Mouse (Mus musculus): ENCODE data around the gene Fyco1. TPM values are rescaled to one million over a fixed set of nuclear protein-coding genes. Genes with fewer than 3 reads are reported as not detected.

Gene Fyco1
- polyA plus RNA-seq, 1 experiment from 2014 or later: 13.2 TPM

GRCm38 (mm10) chr9:123826631-123827030 is 25.1 kb downstream of the Fyco1 start:
- peaks cover 74% of the 10 kb centered on the region for H3K36me3 ChIP-seq (ENCODE audit: control insufficient read depth, insufficient read depth, low read length)
- H3K4me1 ChIP-seq (ENCODE audit: control insufficient read depth, insufficient read depth, low read length): no peaks in the 10 kb centered on the region
- H3K9ac ChIP-seq (ENCODE audit: low read depth, low read length): no peak overlapping the region
- H3K27me3 ChIP-seq (ENCODE audit: control insufficient read depth, insufficient read depth, low read length): no peaks in the 10 kb centered on the region
- no peak overlapping the region for H3K4me2 ChIP-seq (replicated peaks; ENCODE audit: low read depth, low read length)
- 87% methylated on average over 3 of the region's 3 CpGs for WGBS
- no peak for ATAC-seq (ENCODE audit: low FRiP score, low TSS enrichment)
- H3K27ac ChIP-seq (ENCODE audit: low read depth, low read length): no peak overlapping the region
- no peaks in the 10 kb centered on the region for H3K9me3 ChIP-seq (ENCODE audit: control insufficient read depth, low read length)
- no peak overlapping the region for H3K4me3 ChIP-seq (ENCODE audit: low read length)

DNA sequence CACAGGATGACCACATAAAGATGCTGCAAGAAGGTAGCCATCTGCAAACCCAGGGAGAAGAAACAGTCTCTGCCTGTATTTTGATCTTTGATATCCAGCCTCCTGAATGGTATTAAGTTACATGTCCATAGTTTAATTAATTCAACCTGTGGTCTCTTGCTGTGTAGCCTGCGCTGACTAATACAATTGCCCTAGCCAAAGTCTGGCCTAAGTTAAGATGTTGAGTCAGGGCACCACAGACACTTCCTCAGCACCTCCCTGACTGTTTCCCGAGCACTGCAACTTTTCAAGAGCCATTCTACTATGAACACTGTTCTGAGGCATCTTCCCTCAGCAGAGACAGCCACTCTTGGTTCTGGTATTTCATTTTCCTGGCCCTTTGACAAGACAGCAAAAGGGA is 33.1 kb downstream of the Fyco1 start:
- H3K4me1 ChIP-seq (ENCODE audit: control insufficient read depth, insufficient read depth, low read length): no peaks in the 10 kb centered on the region
- no peak overlapping the region for H3K27ac ChIP-seq (ENCODE audit: low read depth, low read length)
- 88% methylated on average over 2 of the region's 2 CpGs for WGBS
- peaks cover 63% of the 10 kb centered on the region for H3K36me3 ChIP-seq (ENCODE audit: control insufficient read depth, insufficient read depth, low read length)
- H3K9ac ChIP-seq (ENCODE audit: low read depth, low read length): no peak overlapping the region
- ATAC-seq (ENCODE audit: low FRiP score, low TSS enrichment): no peak
- H3K9me3 ChIP-seq (ENCODE audit: control insufficient read depth, low read length): no peaks in the 10 kb centered on the region
- H3K4me3 ChIP-seq (ENCODE audit: low read length): no peak overlapping the region
- H3K4me2 ChIP-seq (replicated peaks; ENCODE audit: low read depth, low read length): no peak overlapping the region
- H3K27me3 ChIP-seq (ENCODE audit: control insufficient read depth, insufficient read depth, low read length): no peaks in the 10 kb centered on the region

DNA sequence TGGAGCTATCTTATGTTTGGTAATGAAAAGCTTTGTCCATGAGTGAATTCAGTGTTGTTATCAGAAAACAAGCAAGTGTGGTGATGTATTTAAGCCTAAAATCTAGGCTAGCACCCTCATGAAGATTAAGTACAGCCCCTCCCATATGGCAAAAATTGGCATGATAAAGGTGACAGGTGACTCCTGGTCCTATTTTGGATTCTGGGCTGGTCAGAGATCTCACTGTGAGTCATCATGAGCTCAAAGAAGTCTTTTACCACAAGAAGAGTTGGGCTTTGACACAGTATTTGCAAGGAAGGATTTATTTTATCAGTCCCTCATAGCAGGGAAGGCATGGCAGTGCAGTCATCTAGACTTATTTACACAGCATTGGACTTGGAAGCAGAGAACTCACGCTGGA is 35.7 kb downstream of the Fyco1 start:
- H3K36me3 ChIP-seq (ENCODE audit: control insufficient read depth, insufficient read depth, low read length): peaks cover 44% of the 10 kb centered on the region
- no peaks in the 10 kb centered on the region for H3K4me1 ChIP-seq (ENCODE audit: control insufficient read depth, insufficient read depth, low read length)

GRCm38 (mm10) chr9:123815444-123815843 is 36.3 kb downstream of the Fyco1 start:
- Histone ChIP-seq H3K4me1 (ENCODE audit: control insufficient read depth, insufficient read depth, low read length) (no peaks in the 10 kb centered on the region), H3K4me2 (replicated peaks; ENCODE audit: low read depth, low read length) (no peak overlapping the region), H3K27me3 (ENCODE audit: control insufficient read depth, insufficient read depth, low read length) (no peaks in the 10 kb centered on the region), H3K36me3 (ENCODE audit: control insufficient read depth, insufficient read depth, low read length) (peaks cover 45% of the 10 kb centered on the region), H3K9ac (ENCODE audit: low read depth, low read length) (no peak overlapping the region), H3K27ac (ENCODE audit: low read depth, low read length) (no peak overlapping the region), H3K9me3 (ENCODE audit: control insufficient read depth, low read length) (no peaks in the 10 kb centered on the region), H3K4me3 (ENCODE audit: low read length) (no peak overlapping the region)
- ATAC-seq (ENCODE audit: low FRiP score, low TSS enrichment): no peak
- 93% methylated on average over 3 of the region's 3 CpGs for WGBS

More for the DNA sequence above, 35.7 kb downstream of the Fyco1 start:
- WGBS: 91% methylated on average over 1 of the region's 1 CpGs
- Histone ChIP-seq H3K9ac (ENCODE audit: low read depth, low read length) (no peak overlapping the region), H3K27ac (ENCODE audit: low read depth, low read length) (no peak overlapping the region), H3K4me3 (ENCODE audit: low read length) (no peak overlapping the region), H3K27me3 (ENCODE audit: control insufficient read depth, insufficient read depth, low read length) (no peaks in the 10 kb centered on the region), H3K9me3 (ENCODE audit: control insufficient read depth, low read length) (no peaks in the 10 kb centered on the region), H3K4me2 (replicated peaks; ENCODE audit: low read depth, low read length) (no peak overlapping the region)
- ATAC-seq (ENCODE audit: low FRiP score, low TSS enrichment): no peak

GRCm38 (mm10) chr9:123814821-123815220 is 36.9 kb downstream of the Fyco1 start:
- Histone ChIP-seq H3K27ac (ENCODE audit: low read depth, low read length) (no peak overlapping the region), H3K36me3 (ENCODE audit: control insufficient read depth, insufficient read depth, low read length) (peaks cover 50% of the 10 kb centered on the region)

DNA sequence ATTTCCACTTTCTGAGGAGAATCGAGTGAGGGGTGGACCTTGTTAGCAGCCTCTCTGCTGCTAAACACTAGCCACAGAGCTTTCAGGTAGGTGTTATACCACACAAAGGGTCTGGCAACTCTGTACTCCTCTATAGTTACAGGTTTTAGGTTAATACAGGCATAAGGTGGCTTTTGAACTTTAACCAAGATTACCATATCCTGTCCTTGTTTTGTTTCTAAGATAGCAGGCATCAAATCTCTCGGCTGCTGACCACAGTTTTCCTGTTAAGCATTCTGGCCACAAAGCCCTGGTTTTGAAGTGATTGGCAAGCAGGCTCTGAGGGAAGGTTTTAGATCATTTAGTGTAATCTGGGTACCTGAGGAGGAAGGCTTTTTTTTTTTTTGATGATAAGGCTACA is 37.4 kb downstream of the Fyco1 start:
- no peaks in the 10 kb centered on the region for H3K27me3 ChIP-seq (ENCODE audit: control insufficient read depth, insufficient read depth, low read length)
- peaks cover 52% of the 10 kb centered on the region for H3K36me3 ChIP-seq (ENCODE audit: control insufficient read depth, insufficient read depth, low read length)
- no peak overlapping the region for H3K4me3 ChIP-seq (ENCODE audit: low read length)
- H3K4me1 ChIP-seq (ENCODE audit: control insufficient read depth, insufficient read depth, low read length): no peaks in the 10 kb centered on the region
- H3K4me2 ChIP-seq (replicated peaks; ENCODE audit: low read depth, low read length): no peak overlapping the region
- H3K9me3 ChIP-seq (ENCODE audit: control insufficient read depth, low read length): no peaks in the 10 kb centered on the region
- H3K27ac ChIP-seq (ENCODE audit: low read depth, low read length): no peak overlapping the region
- H3K9ac ChIP-seq (ENCODE audit: low read depth, low read length): no peak overlapping the region
- no peak for ATAC-seq (ENCODE audit: low FRiP score, low TSS enrichment)
- 88% methylated on average over 2 of the region's 2 CpGs for WGBS

More at GRCm38 (mm10) chr9:123814821-123815220, 36.9 kb downstream of the Fyco1 start:
- H3K27me3 ChIP-seq (ENCODE audit: control insufficient read depth, insufficient read depth, low read length): no peaks in the 10 kb centered on the region
- H3K4me1 ChIP-seq (ENCODE audit: control insufficient read depth, insufficient read depth, low read length): no peaks in the 10 kb centered on the region
- no peak overlapping the region for H3K4me3 ChIP-seq (ENCODE audit: low read length)
- H3K4me2 ChIP-seq (replicated peaks; ENCODE audit: low read depth, low read length): no peak overlapping the region
- H3K9ac ChIP-seq (ENCODE audit: low read depth, low read length): no peak overlapping the region
- 80% methylated on average over 4 of the region's 4 CpGs for WGBS
- no peaks in the 10 kb centered on the region for H3K9me3 ChIP-seq (ENCODE audit: control insufficient read depth, low read length)
- no peak for ATAC-seq (ENCODE audit: low FRiP score, low TSS enrichment)

DNA sequence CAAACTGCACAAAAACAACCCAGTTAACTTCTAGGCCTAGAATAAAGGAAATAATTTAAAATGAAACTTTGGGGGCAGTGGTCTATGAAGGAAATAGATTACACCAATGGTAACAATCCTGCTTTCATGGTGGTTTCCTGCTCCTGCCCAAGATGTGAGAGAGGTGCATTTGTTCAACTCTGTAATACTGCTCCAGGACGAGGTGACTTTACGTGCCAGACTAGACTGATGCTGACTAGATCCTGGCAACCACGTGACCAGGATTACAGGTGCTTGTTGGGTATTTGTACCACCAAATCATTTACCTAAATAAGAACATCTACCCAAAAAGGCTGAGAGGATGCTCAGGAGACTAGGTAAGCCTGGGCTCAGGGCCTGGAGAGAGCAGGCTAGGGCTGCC is 39.9 kb downstream of the Fyco1 start:
- H3K4me2 ChIP-seq (replicated peaks; ENCODE audit: low read depth, low read length): no peak overlapping the region
- H3K9me3 ChIP-seq (ENCODE audit: control insufficient read depth, low read length): no peaks in the 10 kb centered on the region
- H3K27ac ChIP-seq (ENCODE audit: low read depth, low read length): no peak overlapping the region
- no peak overlapping the region for H3K4me3 ChIP-seq (ENCODE audit: low read length)
- no peaks in the 10 kb centered on the region for H3K27me3 ChIP-seq (ENCODE audit: control insufficient read depth, insufficient read depth, low read length)
- H3K4me1 ChIP-seq (ENCODE audit: control insufficient read depth, insufficient read depth, low read length): no peaks in the 10 kb centered on the region
- no peak for ATAC-seq (ENCODE audit: low FRiP score, low TSS enrichment)
- peaks cover 36% of the 10 kb centered on the region for H3K36me3 ChIP-seq (ENCODE audit: control insufficient read depth, insufficient read depth, low read length)
- H3K9ac ChIP-seq (ENCODE audit: low read depth, low read length): no peak overlapping the region
- 93% methylated on average over 3 of the region's 3 CpGs for WGBS

- Histone ChIP-seq H3K27me3 (ENCODE audit: control insufficient read depth, insufficient read depth, low read length) (no peaks in the 10 kb centered on the region), H3K4me3 (ENCODE audit: low read length) (no peak overlapping the region), H3K9me3 (ENCODE audit: control insufficient read depth, low read length) (no peaks in the 10 kb centered on the region), H3K9ac (ENCODE audit: low read depth, low read length) (no peak overlapping the region), H3K4me2 (replicated peaks; ENCODE audit: low read depth, low read length) (no peak overlapping the region), H3K4me1 (ENCODE audit: control insufficient read depth, insufficient read depth, low read length) (no peaks in the 10 kb centered on the region), H3K27ac (ENCODE audit: low read depth, low read length) (no peak overlapping the region), H3K36me3 (ENCODE audit: control insufficient read depth, insufficient read depth, low read length) (peaks cover 14% of the 10 kb centered on the region)
- ATAC-seq (ENCODE audit: low FRiP score, low TSS enrichment): no peak
- WGBS: 65% methylated on average over 7 of the region's 7 CpGs
Observed at GRCm38 (mm10) chr9:123808583-123808982, 43.1 kb downstream of the Fyco1 start.

- no peak within 1 kb of the TSS for H3K9ac ChIP-seq (ENCODE audit: low read depth, low read length)
- ATAC-seq (ENCODE audit: low FRiP score, low TSS enrichment): no peak
- H3K36me3 ChIP-seq (ENCODE audit: control insufficient read depth, insufficient read depth, low read length): peaks cover 11% of the 10 kb centered on the region
- WGBS: 87% methylated on average over 5 of the region's 5 CpGs
- H3K4me2 ChIP-seq (replicated peaks; ENCODE audit: low read depth, low read length): no peak within 1 kb of the TSS
- no peaks in the 10 kb centered on the region for H3K4me1 ChIP-seq (ENCODE audit: control insufficient read depth, insufficient read depth, low read length)
- H3K4me3 ChIP-seq (ENCODE audit: low read length): no peak within 1 kb of the TSS
- no peak within 1 kb of the TSS for H3K27ac ChIP-seq (ENCODE audit: low read depth, low read length)
- no peaks in the 10 kb centered on the region for H3K27me3 ChIP-seq (ENCODE audit: control insufficient read depth, insufficient read depth, low read length)
- H3K9me3 ChIP-seq (ENCODE audit: control insufficient read depth, low read length): no peaks in the 10 kb centered on the region
Observed at GRCm38 (mm10) chr9:123806267-123806666, 45.4 kb downstream of the Fyco1 start, which contains the start of gene Cxcr6. Gene Cxcr6 (plus strand): TSS chr9:123806475.
